8 mouse cellular contexts compared by ENCODE assay signal in the genomic region with DNA sequence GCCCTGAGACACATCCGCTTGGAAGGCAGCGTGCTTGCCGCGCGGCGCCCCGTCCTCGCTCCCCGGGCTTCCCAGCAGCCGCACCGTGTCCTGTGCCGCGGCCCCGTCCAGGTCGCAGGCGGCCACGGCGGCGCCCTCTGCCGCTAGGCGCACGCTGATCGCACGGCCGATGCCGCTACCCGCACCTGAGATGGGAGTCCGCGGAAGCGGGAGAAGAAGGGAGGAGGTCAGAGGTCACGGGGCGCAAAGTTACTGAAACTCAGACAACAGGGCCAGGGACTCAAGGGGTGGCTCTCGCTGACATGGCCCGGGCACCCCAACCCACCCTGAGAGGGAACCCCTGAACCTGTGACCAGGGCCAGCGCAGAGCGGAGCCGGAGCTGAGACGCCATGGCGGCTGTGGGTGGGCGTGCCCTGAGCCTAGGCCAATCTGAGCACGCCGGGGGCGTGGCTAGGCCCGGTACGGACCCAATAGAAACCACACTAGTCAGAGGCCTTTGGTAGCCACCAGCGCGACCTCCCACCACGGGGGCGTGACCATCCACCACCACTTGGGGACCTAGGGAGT. TPM values are rescaled to one million over a fixed set of nuclear protein-coding genes. Genes with fewer than 3 reads are reported as not detected.
DNase-seq lines count a peak whose midpoint lies in the region; ATAC-seq lines count a peak whose summit lies in the region.

A gene (minus strand): TSS at position 405 of the 568 bp plus-strand sequence.

- peak; percentile 97 for DNase-seq in NIH3T3 (ENCODE audit: low read depth)
- DNase-seq in cerebellum, postnatal 10 days, result peak; percentile 96 to 97
- DNase-seq in frontal cortex, postnatal 10 days (ENCODE audit: low spot score in 2 of 2), result peak; percentile 92
- peak; percentile 93 to 94 for DNase-seq in layer of hippocampus, postnatal 14 days (ENCODE audit: low spot score in 2 of 2)
- DNase-seq in lung, postnatal 25 days (ENCODE audit: low spot score), result peak; percentile 93
- peak; percentile 95 for DNase-seq in retina, postnatal 1 day
- DNase-seq in urinary bladder, adult 18-20 months (ENCODE audit: low spot score in 2 of 2), result peak; percentile 89 to 93

- H3K4me1 ChIP-seq in hindbrain, embryonic 12.5 days, result peaks cover 66% of the 10 kb centered on the region

- H3K9me3 ChIP-seq in hindbrain, embryonic 12.5 days (replicated peaks), result no peaks in the 10 kb centered on the region

- WGBS in hindbrain, embryonic 12.5 days, result under 1% methylated on average over 44 of the region's 49 CpGs

- H3K4me3 ChIP-seq in hindbrain, embryonic 12.5 days, result peak within 1 kb of the TSS; percentile 77

- ATAC-seq in hindbrain, embryonic 12.5 days (ENCODE audit: low FRiP score), result peak; percentile 69

- peak within 1 kb of the TSS; percentile 97 for H3K27ac ChIP-seq in hindbrain, embryonic 12.5 days

- peak within 1 kb of the TSS; percentile 89 for H3K4me2 ChIP-seq in hindbrain, embryonic 12.5 days (replicated peaks)

- H3K27me3 ChIP-seq in hindbrain, embryonic 12.5 days, result no peaks in the 10 kb centered on the region

- peak within 1 kb of the TSS; percentile 83 for H3K9ac ChIP-seq in hindbrain, embryonic 12.5 days

- peaks cover 22% of the 10 kb centered on the region for H3K36me3 ChIP-seq in hindbrain, embryonic 12.5 days

RNA-seq across cellular contexts. Expression of the gene that starts here (rescaled TPM):
- 57.5 and 67.6 TPM in 2 replicates for polyA plus RNA-seq in hindbrain, embryonic 12.5 days (2016; fragmentation: Nextera tagmentation; extraction: Ambion mirVana)
- total RNA-seq in layer of hippocampus, postnatal 14 days (2021), result 10 to 100 TPM; 48.0 to 48.7 TPM

Comparison
In these comparisons a context has a peak if more than half of its experiments do, and no peak if none do; other contexts are left out.
1. Peak in every context shown above with its lines: DNase-seq, ATAC-seq, H3K4me3 ChIP-seq and H3K27ac ChIP-seq.